Mouse (Mus musculus): ENCODE measurements at regions not wholly inside any gene's neighbourhood (a gene's known extent, or its start where the extent isn't known, plus 50 kb on each side); places are given as distances from the start of the nearest gene placed in this dataset.

DNA sequence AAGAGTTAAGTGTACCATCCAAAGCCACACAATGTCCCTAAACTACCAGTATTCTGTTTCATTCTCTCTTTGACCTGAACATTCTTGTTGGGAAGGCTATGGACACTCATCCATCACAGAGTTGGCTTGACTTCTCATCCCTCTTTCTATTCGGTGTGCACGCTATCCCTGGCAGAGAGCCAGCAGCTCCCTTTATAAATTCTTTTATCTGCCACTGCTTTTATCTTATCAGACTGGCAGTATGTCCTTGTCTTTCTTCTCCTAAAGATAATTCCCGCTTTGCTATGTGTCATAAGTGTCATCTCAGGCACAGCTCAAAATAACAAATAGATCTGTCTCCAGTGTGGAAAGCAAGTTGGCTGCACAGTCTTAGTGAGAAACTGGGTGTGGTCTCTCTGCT lies 106.6 kb upstream of the Lipc start:
- DNase-seq (ENCODE audit: low spot score in 2 of 2) = no peak

DNA sequence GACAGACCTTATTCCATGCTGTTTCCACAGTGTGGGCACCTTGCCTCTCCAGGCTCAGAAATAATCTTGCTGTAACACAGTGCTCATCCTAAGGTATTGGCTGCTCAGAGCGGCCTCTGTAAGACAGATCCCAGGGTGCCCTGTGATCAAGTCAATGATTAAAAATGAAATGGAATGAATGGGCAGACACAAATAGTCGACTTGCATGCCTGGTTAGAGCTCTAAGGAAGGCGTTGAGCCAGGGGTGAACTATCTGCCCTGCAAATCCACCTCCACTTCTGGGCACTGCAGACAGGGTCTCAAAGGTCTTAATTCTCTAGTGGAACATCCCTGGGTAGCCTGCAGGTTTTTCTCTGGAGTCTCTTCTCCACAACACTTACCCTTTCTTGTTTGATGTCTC lies 104.8 kb upstream of the Lipc start:
- no peak for DNase-seq (ENCODE audit: low spot score in 2 of 2)

DNA sequence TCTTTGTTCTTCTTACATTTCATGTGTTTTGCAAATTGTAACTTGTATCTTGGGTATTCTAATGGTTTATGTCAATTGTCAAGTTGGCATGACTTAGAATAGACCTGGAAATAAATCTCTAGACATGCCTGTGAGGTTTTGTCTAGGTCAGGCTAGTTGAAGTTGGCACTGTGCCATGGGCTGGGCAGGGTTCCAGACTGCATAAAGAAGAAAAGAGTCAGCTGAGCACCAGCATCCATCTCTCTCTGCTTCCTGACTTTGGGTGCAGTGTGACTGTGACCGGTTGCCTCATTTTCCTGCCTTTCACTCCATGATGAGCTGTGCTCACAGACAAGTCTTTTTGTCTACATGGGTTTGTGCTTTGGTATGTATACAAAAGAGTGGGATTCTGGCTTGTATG lies 91.9 kb upstream of the Lipc start:
- DNase-seq (ENCODE audit: low spot score in 2 of 2) = no peak

DNA sequence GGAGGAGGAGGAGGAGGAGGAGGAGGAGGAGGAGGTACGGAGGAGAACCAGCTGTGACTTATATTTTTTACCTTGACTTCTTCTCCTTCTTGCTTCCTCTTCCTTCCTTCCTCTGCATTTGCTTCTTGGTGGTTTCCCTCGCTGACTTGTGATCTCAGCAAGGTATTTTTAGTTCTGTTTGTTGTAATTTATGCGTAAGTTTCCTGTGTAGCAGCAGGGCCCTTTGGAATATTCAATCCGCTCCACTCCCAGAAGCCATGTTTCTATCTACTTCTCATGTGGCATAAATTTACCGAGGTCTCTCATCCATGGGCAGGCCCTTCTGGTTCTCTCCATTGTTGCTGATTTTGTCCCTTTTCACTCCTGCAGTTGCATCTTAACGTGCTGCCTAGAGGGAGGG lies 83.3 kb upstream of the Lipc start:
- DNase-seq (ENCODE audit: low spot score in 2 of 2) = no peak

DNA sequence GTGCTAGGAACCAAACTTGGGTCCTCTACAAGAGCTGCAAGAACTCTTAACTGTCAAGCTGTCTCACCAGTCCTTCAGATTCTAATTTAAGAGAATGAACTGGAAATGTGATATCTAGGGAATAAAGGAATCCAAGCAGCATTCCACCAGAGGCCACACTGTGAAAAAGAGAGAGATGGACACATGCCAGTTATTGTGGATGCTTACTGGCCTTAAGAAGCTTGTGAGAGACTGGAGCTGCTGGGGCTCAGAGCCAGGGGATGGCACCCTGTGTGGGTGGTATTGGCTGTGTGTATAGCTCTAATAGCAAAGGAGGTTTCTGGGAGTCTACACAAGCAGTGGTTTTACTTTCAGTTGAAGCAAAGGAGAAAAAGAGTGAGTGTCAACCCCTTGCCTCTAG lies 80.1 kb upstream of the Lipc start:
- no peak for DNase-seq (ENCODE audit: low spot score in 2 of 2)

DNA sequence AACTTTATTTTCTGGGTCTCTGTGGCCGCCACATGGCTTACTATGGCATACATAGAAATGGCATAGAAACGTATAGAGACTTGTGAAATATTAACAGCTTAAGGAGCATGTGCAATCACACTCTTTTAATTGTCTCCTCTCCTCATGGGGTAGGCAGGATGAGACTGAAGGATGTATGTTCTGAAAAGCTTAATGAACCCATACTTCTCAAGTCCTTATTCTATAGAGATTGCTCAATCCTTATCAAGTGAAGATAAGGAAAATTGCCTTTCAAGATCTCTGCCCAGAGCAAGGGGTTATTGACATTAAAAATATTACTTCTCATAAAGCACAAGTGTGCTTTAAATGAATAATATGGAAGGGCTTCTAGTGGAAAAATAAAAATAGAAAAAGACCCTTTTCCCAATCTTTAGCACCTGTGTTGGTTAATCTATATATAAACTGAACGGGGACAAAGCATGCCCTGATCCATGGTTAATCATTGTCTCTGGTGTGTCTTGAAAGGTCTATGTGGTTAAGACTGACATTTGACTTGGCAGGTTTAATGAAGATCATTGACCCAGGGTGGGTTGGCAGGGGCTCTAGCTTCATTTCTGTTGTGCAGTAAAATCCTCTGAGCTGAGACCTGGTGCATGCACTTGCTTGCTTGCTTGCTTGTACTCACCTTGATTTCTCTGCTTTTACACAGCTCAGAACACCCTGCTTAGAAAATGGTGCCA lies 78.3 kb upstream of the Lipc start:
- DNase-seq (ENCODE audit: low spot score in 2 of 2) = no peak

DNA sequence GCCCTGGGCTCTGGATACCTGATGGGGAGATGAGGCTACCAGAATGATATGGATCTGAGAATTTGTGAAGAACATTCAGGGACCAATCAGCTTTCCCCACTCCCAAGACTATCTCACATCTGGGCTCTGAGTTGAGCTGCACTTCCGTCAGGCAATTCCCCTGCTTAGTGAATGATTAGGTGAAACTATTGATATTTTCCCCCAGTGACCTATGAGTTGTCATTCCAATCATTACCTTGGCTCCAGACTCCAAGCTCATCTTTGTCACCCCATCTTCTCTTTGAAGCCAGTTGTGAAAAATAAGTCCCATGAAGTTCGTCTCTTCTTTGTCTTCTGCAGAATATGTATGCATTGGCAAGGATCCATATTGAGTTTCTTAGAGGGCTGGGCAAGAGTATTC lies 76.1 kb upstream of the Lipc start:
- DNase-seq (ENCODE audit: low spot score in 2 of 2) = no peak

DNA sequence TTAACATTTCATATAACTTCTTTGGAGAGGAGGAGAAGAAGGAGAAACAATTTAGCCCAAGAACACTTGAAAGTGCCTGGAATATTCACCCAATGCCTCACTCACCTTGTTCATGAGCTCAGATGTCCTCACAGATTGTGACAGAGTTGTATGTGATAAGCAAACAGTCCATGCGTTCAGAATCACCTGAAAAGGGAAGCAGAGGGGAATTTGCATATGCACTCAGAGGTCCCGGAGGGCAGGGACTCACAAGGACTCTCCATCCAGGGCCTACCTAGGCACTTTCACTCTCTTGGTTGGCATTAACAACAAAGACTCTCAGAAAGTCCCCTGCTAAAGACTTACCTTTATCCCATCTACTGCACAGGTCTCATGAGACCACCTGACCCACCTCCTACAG lies 75.6 kb upstream of the Lipc start:
- no peak for DNase-seq (ENCODE audit: low spot score in 2 of 2)

DNA sequence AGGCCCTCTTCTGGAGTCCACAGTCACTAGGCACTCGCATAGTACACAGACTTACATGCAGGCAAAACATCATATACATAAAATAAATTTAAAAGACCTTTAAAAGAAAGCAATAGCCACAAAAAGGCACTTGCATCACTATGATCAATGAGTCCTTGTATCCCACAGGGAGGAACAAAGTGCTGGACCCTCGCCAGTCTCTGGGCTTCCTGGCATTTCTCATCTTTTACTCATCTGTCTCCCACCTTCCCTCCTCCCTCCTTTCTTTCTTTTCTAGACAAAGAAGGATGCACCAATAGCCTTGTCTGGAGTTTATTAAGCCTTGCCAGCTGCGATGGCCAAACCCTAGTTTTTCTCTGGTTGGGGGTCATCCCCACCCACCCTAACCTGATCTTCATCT lies 73.2 kb upstream of the Lipc start:
- DNase-seq (ENCODE audit: low spot score in 2 of 2) = no peak

DNA sequence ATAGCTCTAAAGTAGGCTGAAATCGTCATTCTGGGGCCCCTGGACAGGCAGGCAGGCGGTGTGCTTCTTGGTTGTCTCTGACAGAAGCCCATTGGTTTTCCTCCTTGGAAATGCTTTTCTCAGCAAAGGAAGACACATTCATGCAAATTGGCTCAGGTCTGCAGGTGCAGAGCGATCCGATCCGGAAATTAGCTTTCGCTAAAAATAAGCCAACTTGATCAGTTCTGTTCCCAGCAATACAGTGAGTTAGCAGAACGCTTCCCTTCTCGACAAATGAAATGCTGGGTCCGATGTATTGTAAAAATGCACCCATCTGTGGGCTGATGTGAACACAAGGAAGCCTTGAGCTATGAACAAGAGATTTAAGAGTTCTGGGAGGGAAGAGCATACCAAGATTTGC lies 66.2 kb upstream of the Lipc start:
- no peak for DNase-seq (ENCODE audit: low spot score in 2 of 2)

DNA sequence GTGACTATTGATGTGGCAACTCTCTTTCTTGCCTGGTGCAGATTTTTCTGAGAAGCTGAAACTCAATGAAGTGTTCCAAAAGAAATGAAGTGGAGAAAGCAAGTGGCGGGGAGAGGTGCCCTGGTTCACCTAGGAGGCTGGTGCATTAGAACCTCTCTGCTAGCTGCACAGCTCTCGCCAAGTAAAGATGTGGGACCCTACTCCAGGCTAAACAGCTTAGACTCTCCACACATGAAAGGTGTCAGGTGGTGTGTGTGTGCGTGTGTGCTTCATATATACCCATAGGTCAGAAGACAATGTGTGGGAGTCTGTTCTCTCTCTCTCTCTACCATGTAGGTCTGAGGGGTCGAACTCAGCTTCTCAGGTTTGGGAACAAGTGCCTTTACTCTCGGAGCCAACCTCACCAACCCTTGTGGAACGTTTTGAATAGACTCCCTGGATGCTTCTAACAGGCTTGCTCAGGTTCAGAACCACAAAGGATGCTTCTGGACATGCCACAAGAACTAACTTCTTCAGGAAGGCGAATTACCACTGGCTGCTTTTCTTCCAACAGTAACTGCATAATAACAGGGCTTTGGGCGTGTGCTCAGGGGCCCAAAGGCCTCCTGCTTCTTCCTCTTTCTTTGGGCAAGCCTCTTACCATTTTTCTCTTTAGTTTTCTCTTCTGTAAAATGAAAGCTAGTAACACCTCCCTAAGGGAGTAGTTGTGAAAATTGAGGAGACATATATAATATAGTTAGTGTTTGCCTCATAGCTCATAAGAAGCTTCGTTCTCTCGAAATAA lies 65.6 kb upstream of the Lipc start:
- no peak for DNase-seq (ENCODE audit: low spot score in 2 of 2)

DNA sequence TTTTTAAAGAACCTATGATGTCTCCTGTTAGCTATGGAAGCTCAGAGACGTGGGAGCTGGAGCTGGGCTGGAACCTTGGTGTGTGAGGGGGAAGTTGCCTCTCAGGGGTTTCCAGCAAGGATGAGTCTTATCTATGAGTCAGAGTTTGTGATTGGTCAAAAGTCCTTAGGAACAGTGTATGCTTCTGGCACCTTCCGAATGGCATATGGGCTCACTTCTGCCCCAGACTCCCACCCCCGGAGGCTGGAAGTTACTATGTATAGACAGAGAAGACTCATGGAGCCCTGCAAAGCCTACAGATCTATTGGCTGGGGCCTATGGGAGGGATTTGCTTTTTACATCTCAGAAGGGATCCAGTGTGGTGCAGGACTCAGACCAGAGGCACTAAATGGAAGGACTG lies 63.9 kb upstream of the Lipc start:
- peak; percentile 75 to 76 for DNase-seq (ENCODE audit: low spot score in 2 of 2)

DNA sequence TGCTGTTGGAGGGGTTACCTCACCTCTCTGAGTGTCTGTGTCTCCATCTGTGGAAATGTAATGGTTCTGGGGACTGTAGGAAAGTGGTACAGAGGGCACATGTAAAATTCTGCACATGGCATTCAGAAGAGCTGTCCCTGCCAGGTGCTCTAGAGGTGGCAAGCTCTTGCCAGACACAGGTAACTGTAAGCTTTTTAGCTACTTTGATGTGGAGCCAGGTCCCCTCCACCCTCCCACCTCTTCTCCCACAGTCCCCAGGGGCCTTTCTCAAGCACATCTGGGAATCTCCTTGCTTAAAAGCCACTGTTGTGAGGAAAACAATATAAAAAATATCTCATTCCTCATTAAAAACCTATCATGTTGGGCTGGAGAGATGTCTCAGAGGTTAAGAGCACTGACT lies 63.4 kb upstream of the Lipc start:
- no peak for DNase-seq (ENCODE audit: low spot score in 2 of 2)

DNA sequence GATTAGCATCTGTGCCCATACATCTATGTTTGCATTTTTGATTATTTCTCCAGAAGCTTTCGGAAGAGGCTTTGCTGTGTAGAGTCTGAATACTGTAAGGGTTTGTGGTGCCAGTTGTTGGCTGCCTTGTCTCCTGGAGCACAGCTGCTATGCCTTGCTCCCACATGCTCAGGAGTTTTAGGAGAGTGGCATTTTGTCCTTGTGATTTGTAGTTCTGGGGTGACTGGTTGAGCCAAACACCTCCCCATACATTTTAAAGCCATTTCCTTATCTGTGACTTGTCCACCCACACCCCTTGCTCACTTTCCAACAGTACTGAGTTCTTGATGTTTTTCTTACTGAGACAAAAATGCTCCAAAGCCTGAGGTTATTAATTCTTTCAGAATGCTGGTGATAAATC lies 60.4 kb upstream of the Lipc start:
- peak; percentile 15 to 35 for DNase-seq (ENCODE audit: low spot score in 2 of 2)

DNA sequence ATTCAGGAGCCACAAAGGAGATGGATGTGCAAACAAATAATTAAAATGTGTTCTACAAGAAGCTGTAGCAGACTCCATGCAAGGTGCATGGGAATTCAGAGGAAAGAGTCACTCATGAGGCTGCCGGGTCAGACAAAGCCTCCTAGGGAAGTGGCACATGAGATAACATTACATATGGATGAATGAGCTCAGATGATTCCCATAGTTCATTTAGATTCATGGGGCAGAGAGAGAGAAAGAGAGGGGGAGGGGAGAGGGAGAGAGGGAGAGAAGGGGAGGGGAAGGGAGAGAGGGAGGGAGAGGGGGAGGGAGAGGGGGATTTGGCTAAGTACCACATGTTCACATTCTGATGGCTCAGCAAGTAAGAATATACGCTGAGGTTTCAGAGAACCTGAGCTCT lies 52.6 kb upstream of the Lipc start:
- DNase-seq (ENCODE audit: low spot score in 2 of 2) = no peak
